Mouse (Mus musculus) central nervous system, embryonic 11.5 days (tissue): ENCODE measurements around the gene H2-M10.1. TPM values are rescaled to one million over a fixed set of nuclear protein-coding genes. Genes with fewer than 3 reads are reported as not detected.

Experiments used
- polyA plus RNA-seq: library from polyadenylated mRNA; depleted of rRNA; stranded (reverse); fragments of >200 nt; gene quantifications from 2 replicates; pipeline ENCODE4 v1.2.3, GENCODE M21; 2012; rRNA removed

H2-M10.1 gene
- not detected in 2 replicates for polyA plus RNA-seq

GRCm38 (mm10) chr17:36326055-36326454 lies at the start of gene H2-M10.1:
TSS of gene H2-M10.1 (minus strand) at chr17:36326155.

GRCm38 (mm10) chr17:36368317-36368716 lies 42.4 kb upstream of the H2-M10.1 start, which contains the start of gene H2-M10.3:
TSS of gene H2-M10.3 (minus strand) at chr17:36368417.

GRCm38 (mm10) chr17:36286390-36286789 lies 39.6 kb downstream of the H2-M10.1 start, which contains the start of gene H2-M10.2:
TSS of gene H2-M10.2 (minus strand) at chr17:36286490.

Other genes starting within 250 kb of the H2-M10.1 start
- gene Gm19684, start 204.5 kb downstream of the H2-M10.1 start, polyA plus RNA-seq, result not detected in 2 replicates
- not detected in 2 replicates for gene Gm7030, start 196.7 kb downstream of the H2-M10.1 start, polyA plus RNA-seq
- gene Gm8909, start 157.6 kb downstream of the H2-M10.1 start, polyA plus RNA-seq, result 0.15 and 0.28 TPM in 2 replicates
- gene H2-T3, start 135.9 kb downstream of the H2-M10.1 start, polyA plus RNA-seq, result not detected in 2 replicates
- 59.6 and 60.2 TPM in 2 replicates for gene Rpp21, start 68.1 kb downstream of the H2-M10.1 start, polyA plus RNA-seq
- gene Trim39, start 53.9 kb downstream of the H2-M10.1 start, polyA plus RNA-seq, result 43.9 and 47.1 TPM in 2 replicates
- not detected in 2 replicates for gene H2-M10.2, start 39.7 kb downstream of the H2-M10.1 start, polyA plus RNA-seq
- gene H2-M10.3, start 42.3 kb upstream of the H2-M10.1 start, polyA plus RNA-seq, result not detected in 2 replicates
- not detected in 2 replicates for gene H2-M10.4, start 136.2 kb upstream of the H2-M10.1 start, polyA plus RNA-seq
- gene H2-M11, start 220.9 kb upstream of the H2-M10.1 start, polyA plus RNA-seq, result not detected in 2 replicates